Mouse (Mus musculus) effector memory CD4-positive, alpha-beta T cell, adult 5 months (primary cell): ENCODE results near the gene Hist1h2ba. TPM values are rescaled to one million over a fixed set of nuclear protein-coding genes. Genes with fewer than 3 reads are reported as not detected.

ENCODE experiments used
- polyA plus RNA-seq: library from polyadenylated mRNA; unstranded; fragments of 100-300 nt; shearing (Covaris generic); gene quantifications from one replicate; pipeline ENCODE4 v1.2.1, GENCODE M21; 2017

Gene Hist1h2ba
- not detected for polyA plus RNA-seq

GRCm38 (mm10) chr13:23933421-23934210, at the start of gene Hist1h2ba:
Gene Hist1h2ba, minus strand, starts transcription at chr13:23934156.

GRCm38 (mm10) chr13:23934211-23934520, 210 bp upstream of the Hist1h2ba start, which contains the start of gene Hist1h2aa:
Gene Hist1h2aa, plus strand, starts transcription at chr13:23934462.

GRCm38 (mm10) chr13:23914376-23915167, 19.4 kb downstream of the Hist1h2ba start, which contains the start of gene Slc17a4:
Gene Slc17a4, minus strand, starts transcription at chr13:23915009.

Other genes starting within 250 kb of the Hist1h2ba start
- gene Hist1h2bc, start 250.0 kb downstream of the Hist1h2ba start, polyA plus RNA-seq, result 10.1 TPM
- gene Hist1h1t, start 238.3 kb downstream of the Hist1h2ba start, polyA plus RNA-seq, result not detected
- 4.5 TPM for gene Hist1h4c, start 235.7 kb downstream of the Hist1h2ba start, polyA plus RNA-seq
- gene Hfe, start 223.3 kb downstream of the Hist1h2ba start, polyA plus RNA-seq, result 0.79 TPM
- gene Hist1h1c, start 195.3 kb downstream of the Hist1h2ba start, polyA plus RNA-seq, result 34.3 TPM
- not detected for gene Hist1h3c, start 188.6 kb downstream of the Hist1h2ba start, polyA plus RNA-seq
- gene Hist1h2bb, start 187.4 kb downstream of the Hist1h2ba start, polyA plus RNA-seq, result not detected
- gene Hist1h2ab, start 183.0 kb downstream of the Hist1h2ba start, polyA plus RNA-seq, result not detected
- gene Hist1h3b, start 181.9 kb downstream of the Hist1h2ba start, polyA plus RNA-seq, result not detected
- gene Hist1h4b, start 177.1 kb downstream of the Hist1h2ba start, polyA plus RNA-seq, result 6.6 TPM
- not detected for gene Hist1h4a, start 172.9 kb downstream of the Hist1h2ba start, polyA plus RNA-seq
- 3.8 TPM for gene Hist1h3a, start 171.8 kb downstream of the Hist1h2ba start, polyA plus RNA-seq
- not detected for gene Hist1h1a, start 170.5 kb downstream of the Hist1h2ba start, polyA plus RNA-seq
- gene Trim38, start 164.2 kb downstream of the Hist1h2ba start, polyA plus RNA-seq, result not detected
- not detected for gene Slc17a2, start 127.2 kb downstream of the Hist1h2ba start, polyA plus RNA-seq
- gene Slc17a3, start 94.7 kb downstream of the Hist1h2ba start, polyA plus RNA-seq, result not detected
- gene Slc17a1, start 66.4 kb downstream of the Hist1h2ba start, polyA plus RNA-seq, result not detected
- not detected for gene Slc17a4, start 19.1 kb downstream of the Hist1h2ba start, polyA plus RNA-seq
- gene Hist1h2aa, start 306 bp upstream of the Hist1h2ba start, polyA plus RNA-seq, result not detected
- not detected for gene Scgn, start 57.1 kb upstream of the Hist1h2ba start, polyA plus RNA-seq